Mouse (Mus musculus): ENCODE data around the gene Ap4e1. TPM values are rescaled to one million over a fixed set of nuclear protein-coding genes. Genes with fewer than 3 reads are reported as not detected.
"Not testable (repeated sequence)": the region's sequence is repeated elsewhere in the genome, so short reads cannot be mapped to it uniquely, and the experiment has no call there.

The Ap4e1 gene
- polyA plus RNA-seq, 1 experiment from 2014 or later = 8.1 TPM

GRCm38 (mm10) chr2:127090151-127090550 is 81.6 kb downstream of the Ap4e1 start:
- not testable (repeated sequence) for H3K4me2 ChIP-seq (ENCODE audit: low read depth, low read length); H3K27me3 ChIP-seq (ENCODE audit: control insufficient read depth, insufficient read depth, low read length); H3K9ac ChIP-seq (ENCODE audit: low read length); H3K36me3 ChIP-seq (ENCODE audit: control insufficient read depth, insufficient read depth); H3K27ac ChIP-seq (ENCODE audit: low read length); H3K4me3 ChIP-seq (ENCODE audit: low read length); ATAC-seq (replicated peaks; ENCODE audit: extremely low read depth, insufficient read depth, low FRiP score); H3K9me3 ChIP-seq (replicated peaks; ENCODE audit: control insufficient read depth, low read length); H3K4me1 ChIP-seq (ENCODE audit: control insufficient read depth, insufficient read depth, low read length)

- Histone ChIP-seq H3K4me3 (ENCODE audit: low read length) (no peak overlapping the region), H3K4me1 (ENCODE audit: control insufficient read depth, insufficient read depth, low read length) (no peaks in the 10 kb centered on the region), H3K9ac (ENCODE audit: low read length) (no peak overlapping the region), H3K4me2 (ENCODE audit: low read depth, low read length) (no peak overlapping the region), H3K27me3 (ENCODE audit: control insufficient read depth, insufficient read depth, low read length) (no peaks in the 10 kb centered on the region), H3K36me3 (ENCODE audit: control insufficient read depth, insufficient read depth) (peaks cover 5% of the 10 kb centered on the region), H3K27ac (ENCODE audit: low read length) (no peak overlapping the region), H3K9me3 (replicated peaks; ENCODE audit: control insufficient read depth, low read length) (no peaks in the 10 kb centered on the region)
- 53% methylated on average over 8 of the region's 8 CpGs for WGBS
- ATAC-seq (replicated peaks; ENCODE audit: extremely low read depth, insufficient read depth, low FRiP score) = no peak
Observed at GRCm38 (mm10) chr2:127092000-127092399, 83.5 kb downstream of the Ap4e1 start.

- H3K4me3 ChIP-seq (ENCODE audit: low read length) = no peak overlapping the region
- H3K9ac ChIP-seq (ENCODE audit: low read length) = no peak overlapping the region
- H3K27ac ChIP-seq (ENCODE audit: low read length) = no peak overlapping the region
- 91% methylated on average over 4 of the region's 4 CpGs for WGBS
- peaks cover 60% of the 10 kb centered on the region for H3K36me3 ChIP-seq (ENCODE audit: control insufficient read depth, insufficient read depth)
- no peaks in the 10 kb centered on the region for H3K27me3 ChIP-seq (ENCODE audit: control insufficient read depth, insufficient read depth, low read length)
- ATAC-seq (replicated peaks; ENCODE audit: extremely low read depth, insufficient read depth, low FRiP score) = no peak
- no peaks in the 10 kb centered on the region for H3K4me1 ChIP-seq (ENCODE audit: control insufficient read depth, insufficient read depth, low read length)
- H3K4me2 ChIP-seq (ENCODE audit: low read depth, low read length) = no peak overlapping the region
- no peaks in the 10 kb centered on the region for H3K9me3 ChIP-seq (replicated peaks; ENCODE audit: control insufficient read depth, low read length)
Observed at GRCm38 (mm10) chr2:127108986-127109385, 100.5 kb downstream of the Ap4e1 start.

Small RNAs within 50 kb of the gene (microRNA-seq; reads per million reads assigned to microRNA genes)
- gene Gm24081 = not detected

Other genes with a start within 250 kb of the Ap4e1 start
- 1.8 and 2.1 TPM in 2 replicates for gene Usp50, start 225.2 kb upstream of the Ap4e1 start, polyA plus RNA-seq (2015; fragmentation: Nextera tagmentation; extraction: Ambion mirVana)
- 42.0 and 45.2 TPM in 2 replicates for gene Trpm7, start 132.5 kb upstream of the Ap4e1 start, polyA plus RNA-seq (2015; fragmentation: Nextera tagmentation; extraction: Ambion mirVana)
- gene Sppl2a, start 75.5 kb upstream of the Ap4e1 start, polyA plus RNA-seq (2015; fragmentation: Nextera tagmentation; extraction: Ambion mirVana) = 41.5 and 43.6 TPM in 2 replicates
- 42.8 and 48.4 TPM in 2 replicates for gene Blvra, start 61.9 kb downstream of the Ap4e1 start, polyA plus RNA-seq (2015; fragmentation: Nextera tagmentation; extraction: Ambion mirVana)
- 54.5 and 58.2 TPM in 2 replicates for gene Ncaph, start 125.2 kb downstream of the Ap4e1 start, polyA plus RNA-seq (2015; fragmentation: Nextera tagmentation; extraction: Ambion mirVana)
- 13.5 and 14.3 TPM in 2 replicates for gene Itpripl1, start 134.7 kb downstream of the Ap4e1 start, polyA plus RNA-seq (2015; fragmentation: Nextera tagmentation; extraction: Ambion mirVana)
- 0.93 and 1.2 TPM in 2 replicates for gene 1810024B03Rik, start 199.6 kb downstream of the Ap4e1 start, polyA plus RNA-seq (2015; fragmentation: Nextera tagmentation; extraction: Ambion mirVana)
- gene Snrnp200, start 199.7 kb downstream of the Ap4e1 start, polyA plus RNA-seq (2015; fragmentation: Nextera tagmentation; extraction: Ambion mirVana) = 40.4 and 41.7 TPM in 2 replicates
- gene Ciao1, start 239.1 kb downstream of the Ap4e1 start, polyA plus RNA-seq (2015; fragmentation: Nextera tagmentation; extraction: Ambion mirVana) = 59.6 and 68.9 TPM in 2 replicates
- 20.3 and 23.4 TPM in 2 replicates for gene Tmem127, start 239.2 kb downstream of the Ap4e1 start, polyA plus RNA-seq (2015; fragmentation: Nextera tagmentation; extraction: Ambion mirVana)